Mouse (Mus musculus) embryonic facial prominence, embryonic 14.5 days (tissue): ENCODE measurements around the gene Polr1d. TPM values are rescaled to one million over a fixed set of nuclear protein-coding genes. Genes with fewer than 3 reads are reported as not detected.

Source experiments
- ATAC-seq: fragments of 200-750 bp; cut with Nextera tagmentation; 2 replicates; pipeline ENCODE4 v1.8.0; 2017; ENCODE audit warnings: low read depth, moderate number of reproducible peaks, moderate TSS enrichment
- DNase-seq: peaks from one replicate; pipeline ENCODE4 v3.0.0-alpha.2; 2015; ENCODE audit warnings: low spot score
- H3K27ac ChIP-seq: fragments of 300-500 bp; sonication (generic); replicated peaks from 2 replicates; pipeline ENCODE4 v1.5.1; 2014; ENCODE audit warnings: low read depth, mild to moderate bottlenecking, low read length, moderate library complexity
- H3K27me3 ChIP-seq: fragments of 300-500 bp; sonication (generic); replicated peaks from 2 replicates; pipeline ENCODE4 v1.6.1; 2014; ENCODE audit warnings: low read length; ENCODE audit not compliant: control insufficient read depth, insufficient read depth
- H3K36me3 ChIP-seq: fragments of 300-500 bp; sonication (generic); 2 replicates; pipeline ENCODE4 v1.6.1; 2014; ENCODE audit warnings: low read length, mixed read lengths; ENCODE audit not compliant: control insufficient read depth, insufficient read depth
- H3K4me1 ChIP-seq: fragments of 300-500 bp; sonication (generic); 2 replicates; pipeline ENCODE4 v1.6.1; 2014; ENCODE audit warnings: antibody characterized with exemption, low read length; ENCODE audit not compliant: control insufficient read depth, insufficient read depth
- H3K4me2 ChIP-seq: fragments of 300-500 bp; sonication (generic); 2 replicates; pipeline ENCODE4 v1.6.1; 2014; ENCODE audit warnings: low read depth, mild to moderate bottlenecking, low read length, moderate library complexity, mixed read lengths
- H3K4me3 ChIP-seq: fragments of 300-500 bp; sonication (generic); 2 replicates; pipeline ENCODE4 v1.5.1; 2014; ENCODE audit warnings: low read depth, mild to moderate bottlenecking, low read length
- H3K9ac ChIP-seq: fragments of 300-500 bp; sonication (generic); 2 replicates; pipeline ENCODE4 v1.6.1; 2014; ENCODE audit warnings: low read depth, mild to moderate bottlenecking, low read length, moderate library complexity, mixed read lengths
- H3K9me3 ChIP-seq: fragments of 300-500 bp; sonication (generic); 2 replicates; pipeline ENCODE4 v1.6.1; 2016; ENCODE audit warnings: low read length; ENCODE audit not compliant: control insufficient read depth
- WGBS: fragments of 180-500 bp; shearing (Covaris S2); extraction: QIAGEN DNeasy Blood & Tissue Kit; methylation state at CpG from one replicate; pipeline ENCODE4 v1.1.7; 2014; 5-methylcytosine and 5-hydroxymethylcytosine counted together
- polyA plus RNA-seq: library from polyadenylated mRNA; unstranded; fragments of >200 nt; fragmentation: Nextera tagmentation; extraction: Ambion mirVana; gene quantifications from 2 replicates; pipeline ENCODE4 v1.2.1, GENCODE M21; 2014

Gene Polr1d
- polyA plus RNA-seq, 1 experiment from 2014 or later = 147 TPM

GRCm38 (mm10) chr5:147089836-147090235, 13.0 kb downstream of the Polr1d start:
- DNase-seq = peak; percentile 36
- ATAC-seq = no peak; the same call in 1 of the 2 replicates
- peaks cover 27% of the 10 kb centered on the region for H3K36me3 ChIP-seq
- H3K4me3 ChIP-seq = no peak overlapping the region
- H3K9ac ChIP-seq = no peak overlapping the region
- 57% methylated on average over 3 of the region's 3 CpGs for WGBS
- H3K27ac ChIP-seq = peak overlapping the region; percentile 59; the same call in 1 of the 2 replicates
- no peaks in the 10 kb centered on the region for H3K9me3 ChIP-seq
- H3K4me2 ChIP-seq = no peak overlapping the region
- H3K4me1 ChIP-seq = peaks cover 14% of the 10 kb centered on the region; the same call in 1 of the 2 replicates
- no peaks in the 10 kb centered on the region for H3K27me3 ChIP-seq

DNA sequence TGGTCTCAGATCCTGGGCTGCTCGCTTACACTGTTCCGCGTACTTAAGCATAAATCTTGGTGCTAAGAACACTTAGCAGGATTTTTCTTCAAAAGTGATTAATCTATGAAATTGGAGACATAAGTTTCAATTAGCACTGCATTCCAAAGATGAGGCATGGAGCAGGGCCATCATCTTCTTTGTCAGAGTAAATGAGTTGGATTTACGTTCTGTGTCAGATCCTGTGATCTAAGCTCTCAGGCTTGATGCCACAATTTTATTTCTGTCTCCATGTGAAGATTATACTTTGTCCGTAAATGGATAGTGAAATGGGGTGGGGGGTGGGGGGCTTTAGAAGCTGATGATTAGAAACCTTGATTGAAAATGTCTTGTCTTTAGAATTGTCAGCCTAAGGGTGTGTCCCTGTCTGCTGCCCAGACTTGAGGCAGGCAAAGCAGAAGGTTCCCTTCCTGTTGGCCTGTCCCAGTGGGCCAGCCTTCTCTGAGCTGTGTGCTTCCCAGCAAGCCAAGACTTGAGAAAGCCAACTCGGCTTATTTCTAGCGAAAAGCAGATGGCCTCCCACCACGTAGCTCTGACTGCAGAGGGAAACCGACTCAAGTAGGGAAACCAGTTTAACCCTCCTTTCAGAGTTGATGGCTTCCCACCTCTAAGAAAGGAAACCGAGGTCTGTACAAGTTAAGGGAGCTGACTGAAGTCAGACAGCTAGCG, 13.6 kb downstream of the Polr1d start:
- Histone ChIP-seq H3K4me3 (no peak overlapping the region), H3K4me2 (no peak overlapping the region), H3K9me3 (no peaks in the 10 kb centered on the region), H3K27ac (peak overlapping the region; percentile 59), H3K9ac (no peak overlapping the region), H3K27me3 (no peaks in the 10 kb centered on the region), H3K4me1 (peaks cover 10% of the 10 kb centered on the region; the same call in 1 of the 2 replicates), H3K36me3 (peaks cover 28% of the 10 kb centered on the region)
- ATAC-seq (peak; percentile 76), DNase-seq (peak; percentile 82)
- WGBS = 59% methylated on average over 11 of the region's 11 CpGs

DNA sequence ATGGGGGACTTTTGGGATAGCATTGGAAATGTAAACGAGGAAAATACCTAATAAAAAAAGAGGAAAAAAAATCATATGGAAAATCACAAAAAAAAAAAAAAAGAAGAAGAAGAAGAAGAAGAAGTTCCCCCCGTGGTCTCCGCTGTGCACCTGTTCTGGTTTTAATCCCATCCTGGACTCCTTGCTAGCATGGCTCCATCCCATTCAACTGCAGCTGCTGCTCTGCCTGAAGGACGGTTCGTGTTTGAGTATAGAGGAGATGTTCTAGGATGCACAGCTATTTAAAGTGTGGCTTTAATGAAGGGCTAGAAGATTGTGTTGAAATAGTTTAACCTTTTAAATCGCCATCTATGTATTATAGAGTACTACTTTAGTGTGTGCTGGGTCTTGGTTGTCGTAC, 15.6 kb downstream of the Polr1d start:
- ATAC-seq = no peak
- 85% methylated on average over 7 of the region's 7 CpGs for WGBS
- H3K36me3 ChIP-seq = peaks cover 20% of the 10 kb centered on the region
- H3K9me3 ChIP-seq = no peaks in the 10 kb centered on the region
- H3K27me3 ChIP-seq = no peaks in the 10 kb centered on the region
- no peak overlapping the region for H3K27ac ChIP-seq
- no peak for DNase-seq
- H3K4me2 ChIP-seq = no peak overlapping the region
- H3K9ac ChIP-seq = no peak overlapping the region
- peaks cover 10% of the 10 kb centered on the region; the same call in 1 of the 2 replicates for H3K4me1 ChIP-seq
- H3K4me3 ChIP-seq = no peak overlapping the region

DNA sequence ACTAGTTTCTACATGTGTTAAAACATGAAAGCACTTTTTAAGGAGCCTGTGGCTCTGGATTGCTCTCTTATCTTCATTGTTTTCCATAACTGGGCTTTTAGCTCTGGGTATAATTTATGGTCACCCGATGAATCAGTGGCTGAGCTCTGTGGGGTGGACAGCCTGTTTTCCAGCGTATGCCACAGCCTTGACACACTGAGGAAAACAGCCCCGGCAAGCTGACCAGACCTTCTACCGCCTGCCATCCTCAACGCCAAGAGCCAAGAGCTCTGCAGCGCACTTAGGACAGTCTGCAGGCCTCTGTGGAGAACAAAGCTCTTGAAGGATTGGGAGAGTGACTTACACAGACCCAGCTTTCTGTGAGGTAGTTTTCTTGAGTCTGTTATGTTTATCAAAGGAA, 17.4 kb downstream of the Polr1d start:
- Histone ChIP-seq H3K27me3 (no peaks in the 10 kb centered on the region), H3K4me1 (peaks cover 10% of the 10 kb centered on the region; the same call in 1 of the 2 replicates), H3K4me3 (no peak overlapping the region), H3K9me3 (no peaks in the 10 kb centered on the region), H3K27ac (no peak overlapping the region), H3K36me3 (peaks cover 20% of the 10 kb centered on the region), H3K9ac (no peak overlapping the region), H3K4me2 (no peak overlapping the region)
- no peak for ATAC-seq
- no peak for DNase-seq
- 86% methylated on average over 6 of the region's 6 CpGs for WGBS

GRCm38 (mm10) chr5:147096586-147096985, 19.7 kb downstream of the Polr1d start:
- WGBS = 91% methylated on average over 4 of the region's 4 CpGs
- no peak overlapping the region for H3K4me3 ChIP-seq
- H3K4me2 ChIP-seq = no peak overlapping the region
- no peaks in the 10 kb centered on the region for H3K9me3 ChIP-seq
- ATAC-seq = no peak
- H3K27me3 ChIP-seq = no peaks in the 10 kb centered on the region
- peaks cover 3% of the 10 kb centered on the region; the same call in 1 of the 2 replicates for H3K4me1 ChIP-seq
- no peak overlapping the region for H3K9ac ChIP-seq
- H3K36me3 ChIP-seq = peaks cover 23% of the 10 kb centered on the region
- DNase-seq = no peak
- H3K27ac ChIP-seq = no peak overlapping the region

GRCm38 (mm10) chr5:147098667-147099066, 21.8 kb downstream of the Polr1d start:
- Histone ChIP-seq H3K27ac (no peak overlapping the region), H3K4me1 (peaks cover 3% of the 10 kb centered on the region; the same call in 1 of the 2 replicates), H3K36me3 (peaks cover 29% of the 10 kb centered on the region), H3K9me3 (no peaks in the 10 kb centered on the region), H3K27me3 (no peaks in the 10 kb centered on the region), H3K9ac (no peak overlapping the region), H3K4me2 (no peak overlapping the region), H3K4me3 (no peak overlapping the region)
- ATAC-seq = no peak
- DNase-seq = peak; percentile 56
- 77% methylated on average over 7 of the region's 7 CpGs for WGBS

DNA sequence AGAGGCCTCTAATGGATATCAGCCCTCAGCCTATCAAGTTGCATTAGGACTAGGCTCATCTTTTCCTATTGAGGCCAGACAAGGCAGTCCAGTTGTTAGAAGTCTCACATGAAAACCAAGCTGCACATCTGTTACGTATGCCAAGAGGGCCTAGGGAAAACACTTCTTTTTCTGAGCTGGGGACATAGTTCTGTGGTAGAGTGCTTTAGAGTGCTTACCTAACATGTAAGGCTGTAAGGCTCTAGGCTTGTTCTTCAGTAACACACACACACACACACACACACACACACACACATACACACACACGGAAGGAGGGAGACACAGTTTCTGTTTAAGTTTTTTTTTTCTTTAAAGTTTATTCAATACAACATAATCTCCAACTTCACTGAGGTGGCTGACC, 23.3 kb downstream of the Polr1d start:
- no peaks in the 10 kb centered on the region for H3K9me3 ChIP-seq
- ATAC-seq (no peak), DNase-seq (no peak)
- no peak overlapping the region for H3K4me3 ChIP-seq
- 42% methylated on average over 2 of the region's 2 CpGs for WGBS
- no peaks in the 10 kb centered on the region for H3K27me3 ChIP-seq
- no peak overlapping the region for H3K9ac ChIP-seq
- no peak overlapping the region for H3K27ac ChIP-seq
- no peak overlapping the region for H3K4me2 ChIP-seq
- H3K4me1 ChIP-seq = peaks cover 3% of the 10 kb centered on the region; the same call in 1 of the 2 replicates
- peaks cover 42% of the 10 kb centered on the region for H3K36me3 ChIP-seq

- Histone ChIP-seq H3K4me1 (peaks cover 3% of the 10 kb centered on the region; the same call in 1 of the 2 replicates), H3K9ac (no peak overlapping the region), H3K4me2 (no peak overlapping the region), H3K4me3 (no peak overlapping the region), H3K27ac (no peak overlapping the region), H3K36me3 (peaks cover 57% of the 10 kb centered on the region), H3K9me3 (no peaks in the 10 kb centered on the region), H3K27me3 (no peaks in the 10 kb centered on the region)
- DNase-seq (no peak), ATAC-seq (no peak)
- 77% methylated on average over 6 of the region's 6 CpGs for WGBS
Measured at GRCm38 (mm10) chr5:147102295-147102694, 25.4 kb downstream of the Polr1d start.

DNA sequence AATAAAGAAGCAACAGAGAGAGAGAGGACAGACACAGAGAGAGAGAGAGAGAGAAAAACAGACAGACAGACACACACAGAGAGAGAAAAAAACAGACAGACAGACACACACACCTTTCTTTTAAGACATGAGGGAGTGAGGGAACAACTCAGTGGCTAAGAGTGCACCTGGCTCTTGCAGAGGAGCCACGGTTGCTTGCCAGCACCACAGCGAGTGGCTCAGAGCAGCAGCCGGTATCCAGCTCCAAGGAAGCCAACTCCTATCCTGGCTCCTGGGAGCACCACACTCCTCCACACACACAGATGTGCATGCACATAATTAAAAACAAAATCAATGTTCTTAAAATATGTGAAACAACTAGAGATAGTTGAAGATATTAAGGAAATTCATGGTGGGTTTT, 30.4 kb downstream of the Polr1d start:
- H3K4me3 ChIP-seq = no peak overlapping the region
- no peaks in the 10 kb centered on the region for H3K27me3 ChIP-seq
- no peak for DNase-seq
- no peak overlapping the region for H3K27ac ChIP-seq
- WGBS = 92% methylated on average over 3 of the region's 3 CpGs
- H3K4me1 ChIP-seq = no peaks in the 10 kb centered on the region
- 0 out of 2 replicates have a peak, but pooled peaks cover 2% of the 10 kb centered on the region for H3K9me3 ChIP-seq
- peaks cover 63% of the 10 kb centered on the region for H3K36me3 ChIP-seq
- H3K4me2 ChIP-seq = no peak overlapping the region
- no peak overlapping the region for H3K9ac ChIP-seq
- ATAC-seq = no peak
